Mouse (Mus musculus): ENCODE data around the gene Pitpnm1. TPM values are rescaled to one million over a fixed set of nuclear protein-coding genes. Genes with fewer than 3 reads are reported as not detected.

Gene Pitpnm1
- polyA plus RNA-seq (2012; rRNA removed): 13.3 and 16.3 TPM in 2 replicates

GRCm38 (mm10) chr19:4099837-4100717 lies at the start of gene Pitpnm1:
Gene Pitpnm1 (plus strand): TSS chr19:4099998.

GRCm38 (mm10) chr19:4059069-4059740 lies 40.6 kb upstream of the Pitpnm1 start, which contains the start of gene Gstp3:
Gene Gstp3 (minus strand): TSS chr19:4059569.

DNA sequence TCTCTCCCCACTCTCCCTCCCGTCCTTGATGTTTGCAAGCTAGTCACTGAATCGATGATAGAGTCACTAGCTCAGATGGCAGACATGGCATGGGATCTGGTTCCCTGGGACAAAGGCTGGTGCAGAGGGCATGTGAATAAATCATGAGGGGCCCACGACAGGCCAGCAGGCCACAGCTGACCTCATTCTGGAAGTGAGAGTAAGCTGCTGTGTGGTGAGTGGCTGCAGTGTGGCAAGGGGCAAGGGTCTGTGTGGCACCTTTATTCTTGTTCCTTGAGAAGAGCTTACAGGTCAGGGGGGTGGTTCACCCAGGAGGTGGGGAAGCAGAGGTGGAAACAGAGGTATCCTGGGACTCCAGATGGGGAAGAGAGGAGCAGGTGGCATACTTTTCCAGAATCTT lies 18.4 kb upstream of the Pitpnm1 start, which contains the start of gene Cabp2:
TSS of gene Cabp2 (plus strand) at position 185 of the 400 bp plus-strand sequence.

GRCm38 (mm10) chr19:4096642-4097440 lies 3.0 kb upstream of the Pitpnm1 start, which contains the start of gene Cdk2ap2:
Gene Cdk2ap2 (plus strand): TSS chr19:4097182.

DNA sequence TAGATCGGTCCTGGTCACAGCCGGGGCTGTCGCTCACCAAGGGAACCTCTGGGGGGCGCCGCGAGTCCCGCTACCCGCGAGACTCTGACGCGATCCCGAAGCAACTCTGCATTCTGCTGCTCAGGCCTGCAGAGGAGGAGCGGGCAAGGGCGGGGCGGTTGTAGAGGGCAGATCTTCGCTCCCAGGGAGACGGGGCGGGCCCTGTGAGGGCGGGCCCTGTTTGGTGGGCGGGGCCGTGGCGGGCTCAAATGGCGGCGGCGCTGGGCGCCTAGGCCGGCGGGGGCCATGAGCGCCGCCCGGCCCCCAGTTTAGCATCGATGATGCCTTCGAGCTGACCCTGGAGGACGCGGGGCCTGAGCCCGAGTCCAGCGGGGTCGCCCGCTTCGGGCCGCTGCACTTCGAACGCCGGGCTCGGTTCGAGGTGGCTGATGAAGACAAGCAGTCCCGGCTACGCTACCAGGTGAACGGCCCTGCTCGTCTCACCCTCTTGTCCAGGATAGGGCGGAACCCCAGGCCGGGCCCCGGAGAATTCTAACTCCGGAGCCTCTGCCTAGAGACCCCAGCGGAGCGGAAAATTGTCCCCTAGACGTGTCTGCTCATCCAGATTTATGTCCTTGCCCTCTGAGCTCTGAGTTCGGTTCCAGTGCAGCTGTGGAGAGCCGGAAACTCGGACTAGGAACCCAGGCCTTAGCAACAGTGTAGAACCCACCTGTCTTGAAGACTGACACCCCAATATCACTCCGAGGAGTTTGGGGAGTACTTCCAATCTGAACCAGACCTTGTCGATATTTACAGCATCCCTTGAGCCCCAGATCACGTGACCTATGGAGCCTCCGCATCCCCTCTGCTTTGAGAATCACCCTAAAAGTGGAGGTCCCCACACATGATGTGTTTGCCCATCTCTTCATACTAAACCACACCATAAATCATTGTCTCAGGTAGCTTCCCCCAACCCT lies 26.2 kb downstream of the Pitpnm1 start, which contains the start of gene Aip:
TSS of gene Aip (minus strand) at position 118 of the 956 bp plus-strand sequence.

DNA sequence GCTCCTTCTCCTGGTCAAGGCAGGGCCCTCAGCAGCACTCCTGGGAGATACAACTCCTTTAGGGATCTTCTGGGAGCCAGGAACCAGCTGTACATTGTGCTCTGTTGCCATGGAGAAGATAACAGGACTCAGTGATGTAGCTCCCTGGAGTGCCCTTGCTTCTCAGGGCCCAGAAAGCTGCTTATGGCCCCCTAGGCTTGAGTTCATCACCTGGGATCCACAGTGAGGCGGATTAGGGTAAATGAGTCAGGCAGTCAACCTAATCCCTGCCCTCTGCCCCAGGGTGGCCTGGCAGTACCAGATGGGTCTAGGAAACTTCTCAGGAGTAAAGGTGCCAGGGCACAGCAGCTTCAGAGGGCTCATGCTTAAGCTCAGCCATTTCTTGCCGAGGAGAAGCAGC lies 39.6 kb downstream of the Pitpnm1 start, which contains the start of gene Gpr152:
TSS of gene Gpr152 (plus strand) at position 342 of the 400 bp plus-strand sequence.

GRCm38 (mm10) chr19:4143759-4144268 lies 44.0 kb downstream of the Pitpnm1 start, which contains the start of gene Cabp4:
Gene Cabp4 (minus strand): TSS chr19:4144033.

GRCm38 (mm10) chr19:4148491-4148806 lies 48.7 kb downstream of the Pitpnm1 start, which contains the start of gene Coro1b:
Gene Coro1b (plus strand): TSS chr19:4148619.

DNA sequence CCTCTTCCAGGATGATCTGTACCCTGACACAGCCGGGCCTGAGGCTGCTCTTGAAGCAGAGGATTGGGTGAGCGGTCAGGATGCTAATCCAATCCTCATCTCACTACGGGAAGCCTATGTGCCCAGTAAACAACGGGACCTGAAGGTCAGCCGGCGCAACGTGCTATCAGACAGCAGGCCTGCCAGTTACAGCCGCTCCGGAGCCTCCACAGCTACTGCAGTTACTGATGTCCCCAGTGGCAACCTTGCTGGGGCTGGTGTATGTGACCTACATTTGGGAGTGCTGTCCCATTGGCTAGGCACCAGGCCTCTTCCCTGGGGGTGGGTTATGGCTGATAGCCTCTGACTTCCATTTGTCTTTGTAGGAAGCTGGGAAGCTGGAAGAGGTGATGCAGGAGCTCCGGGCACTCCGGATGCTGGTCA lies 53.4 kb downstream of the Pitpnm1 start, which contains the start of gene Ptprcap:
TSS of gene Ptprcap (plus strand) at position 373 of the 423 bp plus-strand sequence.

GRCm38 (mm10) chr19:4162646-4163542 lies 63.1 kb downstream of the Pitpnm1 start, which contains the start of gene Rps6kb2:
Gene Rps6kb2 (minus strand): TSS chr19:4163354.

Other genes with a start within 250 kb of the Pitpnm1 start
- 36.1 and 46.3 TPM in 2 replicates for gene Chka, start 248.2 kb upstream of the Pitpnm1 start, polyA plus RNA-seq (2012; rRNA removed)
- 87.5 and 103 TPM in 2 replicates for gene Tcirg1, start 192.9 kb upstream of the Pitpnm1 start, polyA plus RNA-seq (2012; rRNA removed)
- gene Ndufs8, start 187.2 kb upstream of the Pitpnm1 start, polyA plus RNA-seq (2012; rRNA removed): 113 and 118 TPM in 2 replicates
- gene Aldh3b1, start 170.2 kb upstream of the Pitpnm1 start, polyA plus RNA-seq (2012; rRNA removed): 9.4 and 9.6 TPM in 2 replicates
- gene Unc93b1, start 164.8 kb upstream of the Pitpnm1 start, polyA plus RNA-seq (2012; rRNA removed): 56.6 and 56.7 TPM in 2 replicates
- 0.14 and 0.28 TPM in 2 replicates for gene Aldh3b3, start 141.4 kb upstream of the Pitpnm1 start, polyA plus RNA-seq (2012; rRNA removed)
- 0.11 and 0.17 TPM in 2 replicates for gene Aldh3b2, start 127.7 kb upstream of the Pitpnm1 start, polyA plus RNA-seq (2012; rRNA removed)
- gene Acy3, start 113.4 kb upstream of the Pitpnm1 start, polyA plus RNA-seq (2012; rRNA removed): 11.6 and 14.0 TPM in 2 replicates
- gene Tbx10, start 107.2 kb upstream of the Pitpnm1 start, polyA plus RNA-seq (2012; rRNA removed): not detected in 2 replicates
- 2.2 and 2.5 TPM in 2 replicates for gene Nudt8, start 99.4 kb upstream of the Pitpnm1 start, polyA plus RNA-seq (2012; rRNA removed)
- gene Gm49405, start 99.4 kb upstream of the Pitpnm1 start, polyA plus RNA-seq (2012; rRNA removed): 0.61 and 0.75 TPM in 2 replicates
- gene Doc2g, start 96.7 kb upstream of the Pitpnm1 start, polyA plus RNA-seq (2012; rRNA removed): 1.7 and 2.2 TPM in 2 replicates
- 80.0 and 84.9 TPM in 2 replicates for gene Ndufv1, start 87.2 kb upstream of the Pitpnm1 start, polyA plus RNA-seq (2012; rRNA removed)
- 320 and 356 TPM in 2 replicates for gene Gstp1, start 62.0 kb upstream of the Pitpnm1 start, polyA plus RNA-seq (2012; rRNA removed)
- gene Gstp2, start 54.0 kb upstream of the Pitpnm1 start, polyA plus RNA-seq (2012; rRNA removed): 5.6 and 7.9 TPM in 2 replicates
- gene Gstp3, start 40.4 kb upstream of the Pitpnm1 start, polyA plus RNA-seq (2012; rRNA removed): 225 and 276 TPM in 2 replicates
- gene Cabp2, start 18.4 kb upstream of the Pitpnm1 start, polyA plus RNA-seq (2012; rRNA removed): 0.32 and 0.84 TPM in 2 replicates
- 72.2 and 73.8 TPM in 2 replicates for gene Cdk2ap2, start 2.8 kb upstream of the Pitpnm1 start, polyA plus RNA-seq (2012; rRNA removed)
- gene Aip, start 25.9 kb downstream of the Pitpnm1 start, polyA plus RNA-seq (2012; rRNA removed): 35.5 and 43.9 TPM in 2 replicates
- gene Gpr152, start 39.8 kb downstream of the Pitpnm1 start, polyA plus RNA-seq (2012; rRNA removed): not detected in 2 replicates
- 0.22 and 0.31 TPM in 2 replicates for gene Cabp4, start 44.0 kb downstream of the Pitpnm1 start, polyA plus RNA-seq (2012; rRNA removed)
- gene Coro1b, start 48.6 kb downstream of the Pitpnm1 start, polyA plus RNA-seq (2012; rRNA removed): 80.4 and 82.0 TPM in 2 replicates
- gene Ptprcap, start 53.6 kb downstream of the Pitpnm1 start, polyA plus RNA-seq (2012; rRNA removed): 21.9 and 27.1 TPM in 2 replicates
- 14.6 and 16.1 TPM in 2 replicates for gene Rps6kb2, start 63.4 kb downstream of the Pitpnm1 start, polyA plus RNA-seq (2012; rRNA removed)
- gene Carns1, start 75.5 kb downstream of the Pitpnm1 start, polyA plus RNA-seq (2012; rRNA removed): 2.3 and 2.4 TPM in 2 replicates
- 9.0 and 11.5 TPM in 2 replicates for gene Tbc1d10c, start 91.3 kb downstream of the Pitpnm1 start, polyA plus RNA-seq (2012; rRNA removed)
- 176 and 177 TPM in 2 replicates for gene Ppp1ca, start 92.1 kb downstream of the Pitpnm1 start, polyA plus RNA-seq (2012; rRNA removed)
- 13.6 and 14.5 TPM in 2 replicates for gene Rad9a, start 101.7 kb downstream of the Pitpnm1 start, polyA plus RNA-seq (2012; rRNA removed)
- 2.0 and 2.2 TPM in 2 replicates for gene Clcf1, start 114.2 kb downstream of the Pitpnm1 start, polyA plus RNA-seq (2012; rRNA removed)
- not detected in 2 replicates for gene AC109138.7, start 114.4 kb downstream of the Pitpnm1 start, polyA plus RNA-seq (2012; rRNA removed)
- gene Pold4, start 131.9 kb downstream of the Pitpnm1 start, polyA plus RNA-seq (2012; rRNA removed): 34.3 and 34.5 TPM in 2 replicates
- 7.4 and 8.0 TPM in 2 replicates for gene Ssh3, start 169.2 kb downstream of the Pitpnm1 start, polyA plus RNA-seq (2012; rRNA removed)
- gene Ankrd13d, start 183.1 kb downstream of the Pitpnm1 start, polyA plus RNA-seq (2012; rRNA removed): 2.0 and 2.2 TPM in 2 replicates
- gene Grk2, start 206.2 kb downstream of the Pitpnm1 start, polyA plus RNA-seq (2012; rRNA removed): 35.7 and 42.3 TPM in 2 replicates

All from liver, embryonic 18 days (tissue).